Mouse (Mus musculus) heart, adult 9 months (tissue): Measurements from ENCODE around the gene Pard6a.

Source experiments
- DNase-seq, 2 experiments: peaks; one replicate each; pipeline ENCODE4 v3.0.0; 2022; ENCODE audit warnings: low spot score in 2 of 2

Pard6a gene

GRCm38 (mm10) chr8:105700966-105701824, at the start of gene Pard6a, which contains the start of gene Acd:
Gene Pard6a (plus strand): TSS chr8:105701148.
Gene Acd (minus strand): TSS chr8:105701102.
- DNase-seq: peak; percentile 94 to 95

DNA sequence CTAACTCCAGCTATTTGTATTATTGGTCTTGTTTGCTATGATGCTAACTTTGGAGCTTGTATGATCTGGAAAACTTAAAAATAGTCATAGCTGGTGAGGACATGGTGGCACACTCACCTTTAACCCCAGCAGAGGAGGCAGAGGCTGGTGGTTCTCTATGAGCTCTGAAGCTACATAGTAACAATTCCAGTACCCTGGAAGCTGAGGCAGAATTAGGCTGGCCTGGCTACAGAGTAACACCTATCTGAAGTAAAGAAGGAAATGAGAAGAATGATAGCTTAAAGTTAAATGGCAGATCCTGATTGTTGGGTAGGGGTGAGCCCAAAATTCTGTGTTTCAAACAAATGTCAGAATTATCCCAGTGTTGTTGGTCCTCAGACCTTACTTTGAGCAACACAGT, 43.3 kb upstream of the Pard6a start:
- no peak for DNase-seq

DNA sequence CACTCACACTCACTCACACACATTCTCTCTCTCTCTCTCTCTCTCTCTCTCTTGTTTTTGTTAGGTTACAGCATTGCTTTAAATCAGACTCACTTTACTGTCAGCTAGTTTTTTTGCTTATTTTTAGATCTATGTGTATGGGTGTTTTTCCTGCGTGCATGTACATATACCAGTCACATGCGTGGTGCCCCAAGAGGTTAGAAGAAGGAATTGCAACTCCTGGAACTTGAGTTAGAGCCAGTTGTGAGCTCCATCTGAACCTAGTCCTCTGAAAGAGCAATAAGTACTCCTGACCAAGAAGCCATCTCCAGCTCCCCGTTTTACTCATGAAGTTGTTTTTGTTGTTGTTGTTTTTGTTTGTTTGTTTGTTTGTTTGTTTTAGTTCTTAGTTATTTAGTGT, 39.8 kb upstream of the Pard6a start:
- DNase-seq: no peak

DNA sequence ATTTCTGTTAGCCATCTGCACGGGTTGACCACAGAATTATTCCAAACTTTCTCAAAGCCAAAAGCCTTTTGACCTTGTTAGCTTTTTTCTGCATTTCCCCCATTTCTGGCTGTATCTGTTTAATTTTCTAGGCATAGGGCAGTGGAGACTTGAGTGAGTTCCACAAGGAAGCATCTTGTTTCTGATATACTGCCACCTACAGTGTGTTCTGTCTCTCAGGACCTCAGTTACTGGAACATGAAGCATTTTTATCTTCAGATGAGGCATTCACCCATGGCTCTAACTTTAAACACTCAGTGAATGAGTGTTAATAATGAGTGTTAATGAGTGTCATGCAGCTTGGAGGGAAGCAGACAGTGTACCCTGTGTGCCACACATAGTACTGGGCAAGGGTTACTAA, 23.1 kb upstream of the Pard6a start:
- no peak for DNase-seq

DNA sequence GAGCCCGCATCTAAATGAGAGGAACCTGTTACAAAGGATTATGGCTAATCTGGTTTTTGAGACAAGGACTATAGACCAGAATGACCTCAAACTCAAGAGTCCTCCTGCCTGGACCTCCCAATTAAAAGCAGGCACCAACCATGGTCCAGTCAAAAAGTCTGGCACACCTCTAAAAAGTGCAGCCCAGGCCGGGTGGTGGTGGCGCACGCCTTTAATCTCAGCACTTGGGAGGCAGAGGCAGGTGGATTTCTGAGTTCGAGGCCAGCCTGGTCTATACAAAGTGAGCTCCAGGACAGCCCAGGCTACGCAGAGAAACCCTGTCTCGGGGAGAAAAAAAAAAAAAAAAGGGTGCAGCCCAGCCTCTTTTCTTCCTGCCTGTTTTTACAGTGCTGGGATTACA, 15.6 kb upstream of the Pard6a start:
- DNase-seq: no peak

DNA sequence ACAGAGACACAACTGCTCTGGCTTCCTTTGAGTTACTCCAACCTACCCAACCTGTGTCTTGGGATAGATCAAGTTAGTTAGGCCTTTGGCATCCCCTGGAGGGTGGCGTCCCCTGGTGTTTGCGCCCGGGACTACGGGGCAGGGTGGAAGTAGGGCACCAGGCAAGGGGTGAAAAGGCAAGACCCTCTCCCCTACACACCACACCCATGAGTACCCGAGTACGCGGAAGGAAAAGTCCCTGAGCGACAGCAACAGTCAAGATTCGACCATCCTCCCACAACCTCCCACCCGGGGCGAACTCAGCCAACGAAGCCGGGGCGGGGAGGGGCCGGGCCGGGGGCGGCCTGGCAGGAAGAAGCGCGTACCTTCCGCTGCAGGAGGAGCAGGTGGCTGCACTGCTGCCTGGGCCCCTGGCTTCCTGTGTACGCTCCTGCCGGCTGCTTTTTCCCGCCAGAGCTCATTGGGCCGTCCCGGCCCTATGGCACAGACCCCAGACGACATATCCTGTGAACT, 15.1 kb upstream of the Pard6a start, which contains the start of gene Carmil2:
TSS of gene Carmil2 (plus strand) at position 479 of the 513 bp plus-strand sequence.
- peak in 1 of 2 experiments; percentile 54 for DNase-seq

- no peak for DNase-seq
Observed at GRCm38 (mm10) chr8:105686551-105686950, 14.4 kb upstream of the Pard6a start.

DNA sequence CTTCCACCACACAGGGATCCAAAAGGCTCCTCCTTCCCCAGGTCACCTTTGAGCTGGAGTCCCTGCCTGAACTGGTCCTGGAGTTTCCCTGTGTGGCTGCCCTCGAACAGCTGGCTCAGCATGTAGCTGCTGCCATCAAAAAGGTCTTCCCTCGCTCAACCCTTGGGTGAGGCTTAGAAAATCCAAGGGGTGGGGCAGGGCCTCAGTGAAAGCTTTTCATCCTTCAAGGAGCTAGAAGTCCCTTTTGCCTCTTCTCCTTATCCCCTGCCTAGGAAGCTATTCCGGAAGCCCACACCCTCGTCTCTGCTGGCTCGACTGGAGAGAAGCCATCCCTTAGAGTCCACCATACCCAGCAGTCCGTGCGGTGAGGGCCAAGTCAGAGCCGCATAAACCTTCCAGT, 13.4 kb upstream of the Pard6a start:
- no peak for DNase-seq

DNA sequence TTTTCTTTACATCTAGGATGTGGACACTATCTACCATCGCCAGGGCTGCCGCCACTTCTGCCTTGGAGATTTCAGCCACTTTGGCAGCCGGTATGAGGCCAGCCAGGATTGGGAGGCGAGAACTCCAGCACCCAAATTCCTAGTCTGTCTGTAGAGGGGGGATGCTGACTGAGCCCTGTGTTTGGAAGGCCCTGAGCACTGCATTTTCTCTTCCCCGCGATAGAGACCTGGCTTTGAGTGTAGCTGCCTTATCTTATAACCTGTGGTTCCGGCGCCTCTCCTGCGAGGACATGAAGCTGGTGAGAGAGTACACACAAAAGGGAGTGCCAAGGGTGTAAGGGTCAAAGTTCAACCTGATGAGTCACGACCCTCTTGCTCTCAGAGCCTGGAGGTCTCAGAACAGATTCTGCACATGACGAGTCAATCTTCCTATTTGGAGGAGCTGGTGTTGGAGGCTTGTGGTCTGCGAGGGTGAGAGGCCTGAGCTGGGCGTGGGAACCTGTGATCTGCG, 12.7 kb upstream of the Pard6a start:
- no peak for DNase-seq

- DNase-seq: no peak
Observed at GRCm38 (mm10) chr8:105689256-105689982, 11.5 kb upstream of the Pard6a start.

- no peak for DNase-seq
Observed at GRCm38 (mm10) chr8:105689983-105690360, 11.0 kb upstream of the Pard6a start.

- no peak for DNase-seq
Observed at GRCm38 (mm10) chr8:105690978-105691377, 10.0 kb upstream of the Pard6a start.

DNA sequence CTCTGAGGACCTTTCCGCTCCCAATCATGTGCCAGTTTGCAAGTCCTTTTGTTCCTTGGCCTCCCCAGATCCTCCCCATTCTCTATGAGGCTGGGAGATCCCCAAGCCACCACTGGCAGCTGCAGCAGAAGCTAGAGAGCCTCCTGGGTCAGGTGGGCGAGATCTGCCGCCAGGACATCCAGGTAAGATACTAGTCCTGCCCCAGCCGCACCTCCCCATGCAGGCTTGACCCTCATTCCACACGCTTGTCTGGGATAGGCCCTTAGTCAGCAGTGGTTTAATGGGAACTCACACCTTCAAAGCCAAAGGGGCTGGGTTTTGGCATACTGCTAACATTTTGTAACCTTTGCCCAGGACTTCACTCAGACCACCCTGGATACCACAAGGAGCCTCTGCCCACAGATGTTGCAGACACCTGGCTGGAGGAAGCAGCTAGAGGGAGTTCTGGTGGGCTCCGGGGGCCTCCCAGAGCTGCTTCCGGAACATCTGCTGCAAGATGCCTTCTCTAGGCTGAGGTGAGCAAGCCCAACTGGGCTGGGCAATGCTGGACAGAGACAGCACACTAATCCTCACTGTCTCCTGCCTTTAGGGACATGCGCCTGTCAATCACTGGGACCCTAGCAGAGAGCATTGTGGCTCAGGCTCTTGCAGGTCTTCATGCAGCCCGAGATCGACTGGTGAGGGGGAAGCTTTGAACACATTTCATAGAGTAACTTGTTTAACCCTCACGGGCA, 8.3 kb upstream of the Pard6a start:
- no peak for DNase-seq

- peak in 1 of 2 experiments; percentile 39 for DNase-seq
Observed at GRCm38 (mm10) chr8:105693648-105694047, 7.3 kb upstream of the Pard6a start.

GRCm38 (mm10) chr8:105694051-105694799, 6.7 kb upstream of the Pard6a start:
- no peak for DNase-seq

DNA sequence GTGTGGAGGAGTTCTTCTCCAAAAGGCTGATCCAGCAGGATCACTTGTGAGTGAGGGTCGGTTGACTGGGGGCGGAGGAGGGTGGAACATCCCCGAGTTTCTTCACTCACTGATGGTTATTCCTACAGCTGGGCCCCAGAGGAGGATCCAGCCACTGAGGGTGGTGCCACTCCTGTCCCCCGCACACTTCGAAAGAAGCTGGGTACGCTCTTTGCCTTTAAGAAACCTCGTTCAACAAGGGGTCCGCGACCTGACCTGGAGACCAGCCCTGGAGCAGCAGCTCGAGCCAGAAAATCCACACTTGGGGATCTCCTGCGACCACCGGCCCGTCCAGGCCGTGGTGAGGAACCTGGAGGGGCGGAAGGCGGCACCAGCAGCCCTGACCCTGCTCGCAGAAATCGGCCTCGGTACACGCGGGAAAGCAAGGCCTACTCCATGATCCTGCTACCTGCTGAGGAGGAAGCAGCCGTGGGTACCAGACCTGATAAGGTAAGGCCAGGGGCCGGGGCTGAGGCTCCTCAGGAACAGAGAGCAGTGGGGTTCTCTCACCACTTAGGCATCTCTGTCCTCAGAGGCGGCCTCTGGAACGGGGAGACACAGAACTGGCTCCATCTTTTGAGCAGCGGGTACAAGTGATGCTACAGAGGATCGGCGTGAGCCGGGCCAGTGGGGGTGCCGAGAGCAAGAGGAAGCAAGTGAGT, 5.7 kb upstream of the Pard6a start:
- no peak for DNase-seq

DNA sequence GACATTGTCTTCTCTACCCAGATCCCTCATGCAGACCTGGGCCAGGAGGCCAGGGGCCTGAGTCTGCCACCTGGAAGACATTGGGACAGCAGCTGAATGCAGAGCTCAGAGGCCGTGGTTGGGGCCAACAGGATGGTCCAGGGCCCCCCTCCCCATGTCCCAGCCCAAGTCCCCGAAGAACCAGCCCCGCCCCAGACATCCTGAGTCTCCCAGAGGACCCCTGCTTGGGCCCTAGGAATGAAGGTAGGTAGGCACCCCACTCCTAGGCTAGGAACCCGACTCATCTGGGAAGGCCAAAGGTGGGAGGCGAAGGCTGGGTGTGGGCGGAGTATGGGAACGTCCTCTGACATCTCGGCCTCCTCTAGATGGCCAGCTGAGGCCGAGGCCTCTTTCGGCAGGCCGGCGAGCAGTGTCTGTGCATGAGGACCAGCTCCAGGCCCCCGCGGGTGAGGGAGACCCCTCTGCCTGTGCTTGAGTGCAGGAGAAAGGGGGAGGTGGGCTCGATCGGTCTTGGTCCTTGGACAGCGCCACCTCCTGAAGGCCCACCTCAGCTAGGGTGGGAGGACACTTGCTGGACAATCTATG, 3.7 kb upstream of the Pard6a start:
- no peak for DNase-seq

DNA sequence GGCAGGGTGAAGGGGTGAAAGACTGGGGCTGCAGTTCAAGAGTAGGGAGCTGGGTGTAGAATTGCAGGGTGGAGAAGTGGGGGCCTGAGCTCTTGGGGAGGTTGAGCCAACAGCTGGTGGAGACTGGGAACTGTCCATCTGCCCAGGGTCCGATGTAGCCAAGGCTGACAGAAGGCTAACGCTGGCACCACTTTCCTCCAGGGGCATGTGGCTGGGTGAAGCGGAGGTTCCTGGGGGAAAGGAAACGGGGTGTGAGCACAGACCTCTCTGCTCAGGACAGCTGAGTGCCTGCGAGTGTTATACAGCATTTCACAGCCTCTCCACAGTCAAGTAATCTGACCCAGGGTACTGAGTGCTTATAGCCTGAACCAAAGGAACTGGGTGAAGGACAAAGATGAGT, 2.2 kb upstream of the Pard6a start:
- no peak for DNase-seq

DNA sequence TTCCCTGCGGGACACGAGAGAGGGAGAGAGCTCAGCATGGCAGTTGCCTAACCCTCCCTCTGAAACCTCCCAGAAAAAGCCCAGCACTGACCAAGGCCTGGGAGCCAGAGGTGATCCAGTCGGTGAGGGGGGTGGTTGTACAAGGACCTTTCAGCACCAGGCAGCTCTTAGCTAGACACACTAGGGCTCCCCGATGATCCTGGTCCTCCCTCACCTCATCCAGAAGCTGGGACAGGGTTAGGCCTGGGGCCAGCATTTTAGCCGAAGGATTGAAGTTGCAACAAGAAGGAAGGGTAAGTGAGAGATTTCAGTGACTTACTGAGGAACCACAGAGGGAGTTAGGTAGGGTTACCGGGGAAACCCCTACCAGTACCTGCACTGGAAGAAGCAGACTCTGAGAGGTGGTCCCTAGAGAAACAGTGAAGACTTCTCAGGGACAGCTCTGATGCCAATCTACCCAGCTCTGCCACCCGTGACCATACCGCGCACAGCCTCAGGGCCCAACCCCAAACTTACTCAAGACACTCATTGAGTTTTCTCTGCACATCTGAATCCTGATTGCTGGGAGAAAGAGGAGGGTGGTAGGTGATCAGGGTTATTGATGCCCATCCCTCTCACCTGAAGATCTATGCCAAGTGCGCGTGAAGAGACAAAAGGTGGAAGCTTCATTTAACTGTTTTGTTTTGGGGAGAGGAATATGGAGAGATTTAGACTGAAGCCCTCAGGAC, 1.3 kb upstream of the Pard6a start:
- no peak for DNase-seq
